Mouse (Mus musculus): ENCODE data around the gene Gm9970. TPM values are rescaled to one million over a fixed set of nuclear protein-coding genes. Genes with fewer than 3 reads are reported as not detected.

The Gm9970 gene
- polyA plus RNA-seq, 1 experiment from 2014 or later: 0.45 TPM

- WGBS: 75% methylated on average over 11 of the region's 11 CpGs
- Histone ChIP-seq H3K4me2 (ENCODE audit: low read depth, low read length) (no peak overlapping the region), H3K27me3 (ENCODE audit: control insufficient read depth, insufficient read depth, low read length) (no peaks in the 10 kb centered on the region), H3K27ac (ENCODE audit: low read length) (no peak overlapping the region), H3K9me3 (replicated peaks; ENCODE audit: control insufficient read depth, low read length) (no peaks in the 10 kb centered on the region), H3K4me1 (ENCODE audit: control insufficient read depth, insufficient read depth, low read length) (peaks cover 9% of the 10 kb centered on the region), H3K36me3 (ENCODE audit: control insufficient read depth, insufficient read depth, low read length) (no peaks in the 10 kb centered on the region; the same call in none of the 2 replicates), H3K4me3 (replicated peaks; ENCODE audit: low read length) (no peak overlapping the region), H3K9ac (ENCODE audit: low read length) (no peak overlapping the region)
- ATAC-seq (ENCODE audit: insufficient read depth, low FRiP score): no peak
Observed at GRCm38 (mm10) chr5:31257616-31258015, 16.6 kb upstream of the Gm9970 start.

- H3K36me3 ChIP-seq (ENCODE audit: control insufficient read depth, insufficient read depth, low read length): peaks cover under 1% of the 10 kb centered on the region
- WGBS: 85% methylated on average over 2 of the region's 2 CpGs
Observed at GRCm38 (mm10) chr5:31255971-31256370, 14.9 kb upstream of the Gm9970 start.

GRCm38 (mm10) chr5:31255381-31255780 lies 14.3 kb upstream of the Gm9970 start:
- Histone ChIP-seq H3K4me1 (ENCODE audit: control insufficient read depth, insufficient read depth, low read length) (peaks cover 16% of the 10 kb centered on the region), H3K4me2 (ENCODE audit: low read depth, low read length) (no peak overlapping the region), H3K27ac (ENCODE audit: low read length) (peak overlapping the region; percentile 86; the same call in 1 of the 2 replicates), H3K4me3 (replicated peaks; ENCODE audit: low read length) (no peak overlapping the region), H3K9ac (ENCODE audit: low read length) (no peak overlapping the region), H3K36me3 (ENCODE audit: control insufficient read depth, insufficient read depth, low read length) (peaks cover 7% of the 10 kb centered on the region), H3K27me3 (ENCODE audit: control insufficient read depth, insufficient read depth, low read length) (no peaks in the 10 kb centered on the region), H3K9me3 (replicated peaks; ENCODE audit: control insufficient read depth, low read length) (no peaks in the 10 kb centered on the region)
- WGBS: 86% methylated on average over 2 of the region's 2 CpGs
- ATAC-seq (ENCODE audit: insufficient read depth, low FRiP score): no peak

More at GRCm38 (mm10) chr5:31255971-31256370, 14.9 kb upstream of the Gm9970 start:
- no peak overlapping the region for H3K4me2 ChIP-seq (ENCODE audit: low read depth, low read length)
- no peaks in the 10 kb centered on the region for H3K27me3 ChIP-seq (ENCODE audit: control insufficient read depth, insufficient read depth, low read length)
- H3K4me3 ChIP-seq (replicated peaks; ENCODE audit: low read length): no peak overlapping the region
- H3K27ac ChIP-seq (ENCODE audit: low read length): no peak overlapping the region
- peaks cover 14% of the 10 kb centered on the region for H3K4me1 ChIP-seq (ENCODE audit: control insufficient read depth, insufficient read depth, low read length)
- no peaks in the 10 kb centered on the region for H3K9me3 ChIP-seq (replicated peaks; ENCODE audit: control insufficient read depth, low read length)
- no peak for ATAC-seq (ENCODE audit: insufficient read depth, low FRiP score)
- no peak overlapping the region for H3K9ac ChIP-seq (ENCODE audit: low read length)

GRCm38 (mm10) chr5:31254901-31255300 lies 13.9 kb upstream of the Gm9970 start:
- Histone ChIP-seq H3K27me3 (ENCODE audit: control insufficient read depth, insufficient read depth, low read length) (no peaks in the 10 kb centered on the region), H3K4me1 (ENCODE audit: control insufficient read depth, insufficient read depth, low read length) (peaks cover 16% of the 10 kb centered on the region), H3K9me3 (replicated peaks; ENCODE audit: control insufficient read depth, low read length) (no peaks in the 10 kb centered on the region), H3K27ac (ENCODE audit: low read length) (peak overlapping the region; percentile 86), H3K36me3 (ENCODE audit: control insufficient read depth, insufficient read depth, low read length) (peaks cover 10% of the 10 kb centered on the region), H3K9ac (ENCODE audit: low read length) (no peak overlapping the region), H3K4me2 (ENCODE audit: low read depth, low read length) (0 out of 2 replicates have a peak overlapping the region, but pooled peaks have one; percentile 21), H3K4me3 (replicated peaks; ENCODE audit: low read length) (no peak overlapping the region)
- 74% methylated on average over 8 of the region's 8 CpGs for WGBS
- ATAC-seq (ENCODE audit: insufficient read depth, low FRiP score): no peak

GRCm38 (mm10) chr5:31254452-31254851 lies 13.4 kb upstream of the Gm9970 start:
- H3K4me2 ChIP-seq (ENCODE audit: low read depth, low read length): peak overlapping the region; percentile 48; the same call in 1 of the 2 replicates
- H3K9ac ChIP-seq (ENCODE audit: low read length): no peak overlapping the region
- 57% methylated on average over 7 of the region's 7 CpGs for WGBS
- peak overlapping the region; percentile 86 for H3K27ac ChIP-seq (ENCODE audit: low read length)
- H3K4me1 ChIP-seq (ENCODE audit: control insufficient read depth, insufficient read depth, low read length): peaks cover 16% of the 10 kb centered on the region
- H3K4me3 ChIP-seq (replicated peaks; ENCODE audit: low read length): peak overlapping the region; percentile 7; the same call in 1 of the 2 replicates
- H3K36me3 ChIP-seq (ENCODE audit: control insufficient read depth, insufficient read depth, low read length): peaks cover 15% of the 10 kb centered on the region
- no peaks in the 10 kb centered on the region for H3K27me3 ChIP-seq (ENCODE audit: control insufficient read depth, insufficient read depth, low read length)
- no peaks in the 10 kb centered on the region for H3K9me3 ChIP-seq (replicated peaks; ENCODE audit: control insufficient read depth, low read length)
- peak; percentile 56 for ATAC-seq (ENCODE audit: insufficient read depth, low FRiP score)

- Histone ChIP-seq H3K4me1 (ENCODE audit: control insufficient read depth, insufficient read depth, low read length) (peaks cover 16% of the 10 kb centered on the region), H3K4me3 (replicated peaks; ENCODE audit: low read length) (peak overlapping the region; percentile 7; the same call in 1 of the 2 replicates), H3K36me3 (ENCODE audit: control insufficient read depth, insufficient read depth, low read length) (peaks cover 20% of the 10 kb centered on the region), H3K27ac (ENCODE audit: low read length) (peak overlapping the region; percentile 86), H3K9ac (ENCODE audit: low read length) (peak overlapping the region; percentile 48; the same call in 1 of the 2 replicates), H3K9me3 (replicated peaks; ENCODE audit: control insufficient read depth, low read length) (no peaks in the 10 kb centered on the region), H3K27me3 (ENCODE audit: control insufficient read depth, insufficient read depth, low read length) (no peaks in the 10 kb centered on the region), H3K4me2 (ENCODE audit: low read depth, low read length) (peak overlapping the region; percentile 48)
- ATAC-seq (ENCODE audit: insufficient read depth, low FRiP score): no peak
- WGBS: 91% methylated on average over 8 of the region's 8 CpGs
Observed at GRCm38 (mm10) chr5:31253806-31254205, 12.8 kb upstream of the Gm9970 start.

GRCm38 (mm10) chr5:31252795-31253545 lies 11.9 kb upstream of the Gm9970 start:
- Histone ChIP-seq H3K27me3 (ENCODE audit: control insufficient read depth, insufficient read depth, low read length) (no peaks in the 10 kb centered on the region), H3K4me3 (replicated peaks; ENCODE audit: low read length) (peak overlapping the region; percentile 48), H3K4me2 (ENCODE audit: low read depth, low read length) (peak overlapping the region; percentile 48), H3K4me1 (ENCODE audit: control insufficient read depth, insufficient read depth, low read length) (peaks cover 16% of the 10 kb centered on the region), H3K9me3 (replicated peaks; ENCODE audit: control insufficient read depth, low read length) (no peaks in the 10 kb centered on the region), H3K9ac (ENCODE audit: low read length) (peak overlapping the region; percentile 65), H3K27ac (ENCODE audit: low read length) (peak overlapping the region; percentile 86), H3K36me3 (ENCODE audit: control insufficient read depth, insufficient read depth, low read length) (peaks cover 28% of the 10 kb centered on the region)
- WGBS: 70% methylated on average over 16 of the region's 16 CpGs
- no peak for ATAC-seq (ENCODE audit: insufficient read depth, low FRiP score)

GRCm38 (mm10) chr5:31252151-31252550 lies 11.1 kb upstream of the Gm9970 start:
- H3K27ac ChIP-seq (ENCODE audit: low read length): peak overlapping the region; percentile 80
- ATAC-seq (ENCODE audit: insufficient read depth, low FRiP score): no peak
- peaks cover 33% of the 10 kb centered on the region for H3K36me3 ChIP-seq (ENCODE audit: control insufficient read depth, insufficient read depth, low read length)
- H3K27me3 ChIP-seq (ENCODE audit: control insufficient read depth, insufficient read depth, low read length): no peaks in the 10 kb centered on the region
- no peaks in the 10 kb centered on the region for H3K9me3 ChIP-seq (replicated peaks; ENCODE audit: control insufficient read depth, low read length)
- H3K4me2 ChIP-seq (ENCODE audit: low read depth, low read length): peak overlapping the region; percentile 48
- H3K9ac ChIP-seq (ENCODE audit: low read length): peak overlapping the region; percentile 65
- H3K4me1 ChIP-seq (ENCODE audit: control insufficient read depth, insufficient read depth, low read length): peaks cover 16% of the 10 kb centered on the region
- WGBS: 46% methylated on average over 10 of the region's 10 CpGs
- H3K4me3 ChIP-seq (replicated peaks; ENCODE audit: low read length): peak overlapping the region; percentile 48

- Histone ChIP-seq H3K27me3 (ENCODE audit: control insufficient read depth, insufficient read depth, low read length) (no peaks in the 10 kb centered on the region), H3K27ac (ENCODE audit: low read length) (peak within 1 kb of the TSS; percentile 80), H3K9ac (ENCODE audit: low read length) (peak within 1 kb of the TSS; percentile 65), H3K4me2 (ENCODE audit: low read depth, low read length) (peak within 1 kb of the TSS; percentile 48), H3K9me3 (replicated peaks; ENCODE audit: control insufficient read depth, low read length) (no peaks in the 10 kb centered on the region), H3K36me3 (ENCODE audit: control insufficient read depth, insufficient read depth, low read length) (peaks cover 36% of the 10 kb centered on the region), H3K4me1 (ENCODE audit: control insufficient read depth, insufficient read depth, low read length) (peaks cover 16% of the 10 kb centered on the region), H3K4me3 (replicated peaks; ENCODE audit: low read length) (peak within 1 kb of the TSS; percentile 48)
- WGBS: 21% methylated on average over 44 of the region's 47 CpGs
- peak; percentile 92 for ATAC-seq (ENCODE audit: insufficient read depth, low FRiP score)
Observed at GRCm38 (mm10) chr5:31251541-31252101, 10.6 kb upstream of the Gm9970 start, which contains the start of gene Krtcap3. TSS of gene Krtcap3 (plus strand) at chr5:31251691.
